Mouse (Mus musculus): Measurements from ENCODE around the gene Snrpd3.

Gene Snrpd3

DNA sequence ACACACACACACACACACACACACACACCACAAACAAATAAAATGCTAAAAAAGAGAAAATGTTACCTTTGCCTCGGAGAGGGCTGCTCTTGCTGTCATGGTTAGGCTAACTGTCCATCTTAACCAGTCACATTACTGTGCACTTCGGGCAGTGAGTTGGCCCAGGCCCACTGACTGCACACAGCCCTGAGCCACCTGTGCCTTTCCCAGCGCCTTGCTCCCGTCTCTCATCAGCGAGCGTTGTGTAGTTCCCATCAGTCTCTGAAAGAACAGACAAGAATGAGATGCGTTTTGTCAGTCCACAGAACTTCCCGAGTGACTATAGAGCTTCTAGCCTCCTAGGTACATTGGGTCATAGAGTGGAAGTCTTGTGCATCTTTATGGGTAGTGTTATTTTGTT is 16.9 kb downstream of the Snrpd3 start:
- DNase-seq (ENCODE audit: low read depth in 2 of 2, low spot score in 2 of 2) = no peak

DNA sequence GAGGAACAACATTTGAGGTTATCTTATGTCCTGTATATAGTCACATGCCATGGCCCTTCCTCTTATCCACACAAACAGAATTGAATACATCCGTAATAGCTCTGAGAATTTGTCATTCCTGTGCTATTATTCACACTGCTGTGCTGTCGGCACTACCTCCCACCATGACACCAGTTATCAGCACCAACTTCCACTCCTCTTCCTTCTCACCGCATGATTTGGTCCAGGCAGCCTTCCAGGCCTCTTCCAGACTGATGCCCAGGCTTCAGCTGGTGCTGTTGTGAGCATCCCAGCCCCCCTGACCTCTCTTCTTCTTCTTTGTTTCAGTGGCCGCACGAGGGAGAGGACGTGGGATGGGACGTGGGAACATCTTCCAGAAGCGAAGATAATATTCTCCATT is 17.6 kb downstream of the Snrpd3 start:
- no peak for DNase-seq (ENCODE audit: low read depth in 2 of 2, low spot score in 2 of 2)

DNA sequence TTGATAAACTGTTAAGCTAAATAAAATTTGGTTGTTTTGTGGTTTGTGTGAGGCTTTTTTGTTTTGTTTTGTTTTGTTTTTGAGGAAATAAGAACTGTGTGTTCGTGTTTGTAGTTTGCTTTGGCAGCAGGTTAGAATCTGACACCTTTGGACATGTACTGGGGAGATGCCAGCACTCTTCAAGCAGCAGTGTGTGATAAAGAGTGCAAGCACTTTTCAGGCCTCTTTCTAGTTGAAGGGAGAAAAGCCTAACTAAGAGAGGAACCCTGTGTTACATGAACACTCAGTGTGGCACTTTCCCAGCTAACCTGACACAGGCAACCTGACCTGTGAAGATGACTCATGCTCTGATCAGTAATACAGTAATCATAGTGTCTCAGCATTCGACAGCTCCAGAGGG is 18.1 kb downstream of the Snrpd3 start:
- DNase-seq (ENCODE audit: low read depth in 2 of 2, low spot score in 2 of 2) = no peak

GRCm38 (mm10) chr10:75536123-75536522 is 18.8 kb downstream of the Snrpd3 start:
- peak; percentile 60 to 68 for DNase-seq (ENCODE audit: low read depth in 2 of 2, low spot score in 2 of 2)

GRCm38 (mm10) chr10:75547901-75548300 is 30.6 kb downstream of the Snrpd3 start:
- DNase-seq (ENCODE audit: low read depth in 2 of 2, low spot score in 2 of 2) = no peak

GRCm38 (mm10) chr10:75548486-75548885 is 31.1 kb downstream of the Snrpd3 start:
- DNase-seq (ENCODE audit: low read depth in 2 of 2, low spot score in 2 of 2) = no peak

DNA sequence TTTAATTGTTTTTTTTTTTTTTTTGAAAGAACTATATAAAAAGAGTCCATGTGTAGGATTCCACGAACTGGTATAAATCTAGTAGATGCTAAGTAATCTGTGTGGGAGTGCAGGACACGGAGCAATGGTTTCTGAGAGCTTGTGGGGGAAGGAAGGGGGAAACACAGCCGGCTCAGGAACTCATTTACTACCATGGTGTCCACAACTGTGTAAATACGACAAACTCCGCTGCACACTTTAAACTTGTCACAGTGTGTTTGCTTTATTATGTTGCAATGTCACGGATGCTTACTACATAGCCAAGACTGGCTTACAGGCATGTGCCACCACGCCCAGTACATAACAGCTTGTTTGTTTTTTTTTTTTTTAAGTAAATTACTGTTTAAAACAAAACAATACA is 32.5 kb downstream of the Snrpd3 start:
- no peak for DNase-seq (ENCODE audit: low read depth in 2 of 2, low spot score in 2 of 2)

DNA sequence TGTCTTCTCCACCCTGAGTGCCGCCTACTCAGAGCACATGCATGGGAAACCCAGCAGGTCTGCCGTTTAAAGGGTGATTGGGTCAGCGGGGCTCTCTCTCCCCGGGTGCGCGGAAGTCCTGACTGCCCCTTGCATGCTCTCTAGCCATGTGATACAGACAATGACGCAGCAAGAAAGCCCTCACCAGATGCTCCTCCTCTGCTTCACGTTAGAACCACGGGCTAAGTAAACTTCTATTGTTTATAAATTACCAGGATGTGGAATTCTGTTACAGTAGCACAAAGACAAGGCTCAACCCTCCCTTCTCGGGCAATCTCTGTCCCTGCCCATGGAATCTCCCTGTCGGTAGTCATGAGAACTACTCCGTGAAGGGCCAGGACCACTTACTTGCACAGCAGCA is 33.8 kb downstream of the Snrpd3 start:
- DNase-seq (ENCODE audit: low read depth in 2 of 2, low spot score in 2 of 2) = no peak

DNA sequence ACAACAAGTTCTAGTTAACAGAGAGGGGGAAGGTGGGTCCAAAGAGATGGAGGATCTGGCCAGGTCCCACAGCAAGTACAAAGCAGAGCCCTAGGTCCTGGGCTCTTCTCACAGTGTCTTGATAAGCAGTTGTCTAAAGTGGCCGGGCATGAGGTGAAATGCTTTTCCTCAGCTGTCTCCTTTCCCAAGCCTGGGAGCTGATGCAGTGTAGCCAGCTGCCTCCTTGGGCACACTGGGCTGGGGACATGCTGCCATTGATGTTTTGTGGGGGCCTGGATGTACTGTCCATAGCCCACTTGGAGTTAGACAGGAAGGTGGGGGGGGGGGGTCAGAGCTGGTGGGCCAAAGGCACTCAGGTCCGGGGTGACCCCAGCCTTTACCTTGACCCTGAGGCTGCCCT is 34.8 kb downstream of the Snrpd3 start:
- DNase-seq (ENCODE audit: low read depth in 2 of 2, low spot score in 2 of 2) = no peak

DNA sequence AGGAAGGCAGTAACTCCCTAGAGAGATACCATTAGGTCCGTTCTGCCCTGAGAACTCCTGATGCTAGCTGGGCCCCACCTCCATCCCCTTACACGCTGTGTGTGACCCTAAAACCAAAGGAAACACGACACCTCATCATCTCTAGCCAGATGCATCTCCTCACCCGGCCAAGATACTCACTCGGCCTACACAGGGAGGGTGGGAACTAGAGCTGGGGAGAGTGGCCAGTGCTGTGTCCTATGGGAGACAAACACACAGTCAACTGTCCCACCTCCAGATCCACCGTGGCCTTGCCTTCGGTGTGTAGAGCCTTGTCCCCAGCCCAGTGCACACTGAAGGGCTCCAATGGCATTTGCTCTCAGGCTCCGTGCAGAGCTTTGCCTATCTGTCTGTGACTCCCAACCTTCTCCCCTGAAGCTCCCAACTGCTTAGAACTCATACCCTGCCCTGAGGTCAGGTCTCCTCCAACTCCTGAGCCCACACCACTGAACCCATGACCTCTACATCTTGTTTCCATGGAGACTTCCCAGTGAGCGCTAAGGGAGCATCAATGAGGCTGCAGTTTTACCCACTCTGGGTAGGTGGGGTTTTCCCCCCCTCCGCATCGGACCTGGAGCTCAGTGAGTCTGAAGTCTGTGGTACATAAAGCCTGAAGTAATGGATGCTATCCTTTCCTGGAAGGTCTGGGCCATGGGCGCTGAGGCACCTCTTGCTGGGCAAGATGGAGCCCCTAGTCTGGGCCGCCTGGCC is 35.5 kb downstream of the Snrpd3 start:
- DNase-seq (ENCODE audit: low read depth in 2 of 2, low spot score in 2 of 2) = no peak

DNA sequence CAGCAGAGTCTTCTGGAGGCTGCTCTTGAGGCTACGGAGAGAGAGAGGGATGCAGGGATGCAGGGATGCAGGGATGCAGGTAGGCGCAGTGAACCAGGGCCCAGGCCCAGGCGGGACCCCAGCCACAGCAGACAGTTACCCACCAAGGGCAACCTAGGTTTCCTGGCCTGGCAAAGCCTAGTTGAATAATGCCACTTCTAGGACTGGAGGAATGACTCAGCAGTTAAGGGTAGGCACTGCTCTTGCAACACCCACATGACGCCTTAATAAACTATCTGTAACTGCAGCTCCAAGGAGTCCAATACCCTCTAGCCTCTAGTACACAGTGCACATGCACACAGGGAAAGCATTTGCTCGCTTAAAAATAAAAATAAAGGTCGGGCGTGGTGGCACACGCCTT is 36.7 kb downstream of the Snrpd3 start:
- no peak for DNase-seq (ENCODE audit: low read depth in 2 of 2, low spot score in 2 of 2)

- no peak for DNase-seq (ENCODE audit: low read depth in 2 of 2, low spot score in 2 of 2)
Observed at GRCm38 (mm10) chr10:75555557-75555956, 38.2 kb downstream of the Snrpd3 start.

GRCm38 (mm10) chr10:75556026-75556425 is 38.7 kb downstream of the Snrpd3 start:
- no peak for DNase-seq (ENCODE audit: low read depth in 2 of 2, low spot score in 2 of 2)

- no peak for DNase-seq (ENCODE audit: low read depth in 2 of 2, low spot score in 2 of 2)
Observed at GRCm38 (mm10) chr10:75558515-75558914, 41.2 kb downstream of the Snrpd3 start.

- no peak for DNase-seq (ENCODE audit: low read depth in 2 of 2, low spot score in 2 of 2)
Observed at GRCm38 (mm10) chr10:75559041-75559675, 41.8 kb downstream of the Snrpd3 start.

GRCm38 (mm10) chr10:75559676-75560548 is 42.6 kb downstream of the Snrpd3 start, which contains the start of gene Lrrc75b:
Gene Lrrc75b (minus strand): TSS chr10:75560330.
- peak; percentile 20 to 30 for DNase-seq (ENCODE audit: low read depth in 2 of 2, low spot score in 2 of 2)

GRCm38 (mm10) chr10:75560549-75560899 is 43.2 kb downstream of the Snrpd3 start:
- DNase-seq (ENCODE audit: low read depth in 2 of 2, low spot score in 2 of 2) = no peak

DNA sequence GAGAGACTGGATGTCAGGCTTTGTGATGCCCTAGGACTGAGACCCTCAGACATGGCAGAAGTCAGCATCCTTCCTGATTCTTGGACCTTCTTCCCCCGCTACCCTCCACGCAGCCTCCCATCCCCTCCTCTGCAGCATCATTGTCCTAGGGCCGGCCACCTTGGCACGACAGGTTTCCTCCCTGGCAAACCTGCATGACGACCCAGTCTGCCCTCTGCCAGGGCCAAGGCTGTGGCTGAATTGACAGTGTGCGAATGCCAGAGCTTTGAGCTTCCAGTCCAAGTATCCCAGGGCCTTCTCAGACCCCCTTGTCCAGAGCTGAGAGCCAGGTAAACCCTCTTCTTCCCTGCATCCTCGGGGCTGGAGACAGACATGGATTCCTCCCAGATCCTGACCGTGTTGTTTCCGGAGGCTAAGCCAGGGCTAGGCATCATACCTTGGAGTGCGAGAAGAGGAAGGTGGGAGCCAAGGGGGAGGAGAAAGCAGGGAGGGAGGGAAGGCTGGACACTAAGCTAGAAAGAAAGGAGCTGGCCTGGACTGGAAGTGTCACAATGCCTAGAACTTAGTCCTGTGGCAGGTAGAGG is 43.8 kb downstream of the Snrpd3 start, which contains the start of gene Ggt1:
Gene Ggt1 (plus strand): TSS at position 534 of the 584 bp plus-strand sequence.
- no peak for DNase-seq (ENCODE audit: low read depth in 2 of 2, low spot score in 2 of 2)

DNA sequence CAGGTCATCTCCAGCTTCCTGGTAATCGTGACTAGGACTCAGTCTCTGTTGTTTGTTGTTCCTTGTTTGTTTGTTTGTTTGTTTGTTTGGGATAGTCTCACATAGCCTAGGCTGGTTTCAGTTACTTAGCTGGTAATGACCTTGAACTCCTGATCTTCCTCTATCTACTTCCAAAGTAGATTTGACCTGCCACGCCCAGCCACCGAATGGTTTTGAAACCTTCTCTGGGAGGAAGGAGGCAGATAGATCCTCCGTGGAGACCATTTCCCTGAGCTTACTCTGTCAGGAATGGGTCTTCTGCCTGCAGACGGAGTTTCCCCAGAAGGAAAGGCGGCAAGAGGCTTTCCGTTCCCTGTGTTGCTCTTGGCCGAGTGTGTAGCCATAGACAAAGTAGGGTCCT is 45.2 kb downstream of the Snrpd3 start:
- no peak for DNase-seq (ENCODE audit: low read depth in 2 of 2, low spot score in 2 of 2)

DNA sequence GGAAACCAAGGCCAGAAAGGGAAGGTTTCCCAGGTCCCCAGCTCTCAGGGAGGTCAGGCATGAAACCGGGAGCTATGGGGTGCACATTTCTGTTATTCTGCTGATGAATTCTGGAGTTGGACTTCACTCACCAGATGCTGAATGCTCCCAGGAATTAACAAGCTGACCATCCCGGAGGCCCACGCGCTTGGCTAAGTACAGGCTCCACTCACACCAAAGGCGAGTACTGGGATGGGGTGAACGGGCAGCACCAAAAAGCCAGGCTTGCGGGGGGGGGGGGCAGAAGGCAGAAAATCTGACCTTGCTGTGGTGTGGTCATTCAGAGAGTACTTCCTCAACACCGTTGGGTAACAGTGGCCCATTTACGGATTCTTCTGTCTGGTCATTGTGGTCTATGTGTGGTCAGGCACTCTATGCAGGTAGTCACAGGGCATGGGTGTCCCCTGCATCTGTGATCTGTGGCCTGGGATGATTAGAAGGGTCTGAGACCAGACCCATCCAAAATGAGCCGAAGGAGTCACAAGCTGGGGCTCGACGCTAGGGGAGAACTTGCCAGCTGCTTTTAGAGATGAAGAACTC is 47.4 kb downstream of the Snrpd3 start:
- DNase-seq (ENCODE audit: low read depth in 2 of 2, low spot score in 2 of 2) = no peak

GRCm38 (mm10) chr10:75565436-75565835 is 48.1 kb downstream of the Snrpd3 start:
- DNase-seq (ENCODE audit: low read depth in 2 of 2, low spot score in 2 of 2) = peak; percentile 69 to 75
